Mouse (Mus musculus) monocyte, adult 5-6 weeks (primary cell): Measurements from ENCODE around the gene Itgb7. TPM values are rescaled to one million over a fixed set of nuclear protein-coding genes. Genes with fewer than 3 reads are reported as not detected.

Experiments used
- ATAC-seq: fragments of 153-309, 156-312 bp; replicated peaks from 2 replicates; pipeline ENCODE4 v1.8.0; 2017; ENCODE audit warnings: mild to moderate bottlenecking; ENCODE audit not compliant: low TSS enrichment, insufficient number of reproducible peaks, severe bottlenecking, poor library complexity, low FRiP score
- total RNA-seq: library from RNA; stranded (forward); fragments of 200-1000, 200-491, 200-594 nt; gene quantifications from 3 replicates; pipeline ENCODE4 v1.2.3, GENCODE M21; 2017

Gene Itgb7
- total RNA-seq = 533 to 618 TPM (median 601 TPM) in 3 replicates

DNA sequence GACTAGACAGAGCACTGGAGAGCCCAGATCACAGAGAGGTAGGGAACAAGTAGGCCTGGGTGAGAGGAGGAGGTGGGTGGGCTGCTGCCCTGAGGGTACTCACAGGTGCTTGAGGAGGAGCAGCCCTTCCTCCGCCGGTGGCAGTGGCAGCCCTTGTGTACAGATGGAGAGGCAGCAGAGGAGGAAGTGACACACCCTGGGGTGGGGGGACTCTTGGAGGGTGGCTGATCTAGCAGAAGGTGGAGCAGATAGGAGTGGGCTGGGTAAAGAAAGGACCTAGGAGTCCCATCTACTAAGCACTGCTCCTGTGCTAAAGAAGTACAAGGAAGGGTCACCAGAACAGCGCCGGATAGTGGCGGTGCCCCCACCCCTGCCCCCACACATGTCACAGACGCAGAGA lies at the start of gene Itgb7:
TSS of gene Itgb7 (minus strand) at position 197 of the 400 bp plus-strand sequence.
- ATAC-seq = peak; percentile 44

DNA sequence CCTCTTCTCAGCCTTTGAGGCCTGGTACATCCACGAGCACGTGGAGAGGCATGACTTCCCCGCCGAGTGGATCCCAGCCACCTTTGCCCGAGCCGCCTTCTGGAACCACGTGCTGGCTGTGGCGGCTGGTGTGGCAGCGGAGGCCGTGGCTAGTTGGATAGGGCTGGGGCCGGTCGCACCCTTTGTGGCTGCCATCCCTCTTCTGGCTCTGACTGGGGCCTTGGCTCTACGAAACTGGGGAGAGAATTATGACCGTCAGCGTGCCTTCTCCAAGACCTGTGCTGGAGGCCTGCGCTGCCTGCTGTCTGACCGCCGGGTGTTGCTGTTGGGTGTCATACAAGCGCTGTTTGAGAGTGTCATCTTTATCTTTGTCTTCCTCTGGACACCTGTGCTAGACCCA lies 48.9 kb upstream of the Itgb7 start:
- ATAC-seq = no peak

DNA sequence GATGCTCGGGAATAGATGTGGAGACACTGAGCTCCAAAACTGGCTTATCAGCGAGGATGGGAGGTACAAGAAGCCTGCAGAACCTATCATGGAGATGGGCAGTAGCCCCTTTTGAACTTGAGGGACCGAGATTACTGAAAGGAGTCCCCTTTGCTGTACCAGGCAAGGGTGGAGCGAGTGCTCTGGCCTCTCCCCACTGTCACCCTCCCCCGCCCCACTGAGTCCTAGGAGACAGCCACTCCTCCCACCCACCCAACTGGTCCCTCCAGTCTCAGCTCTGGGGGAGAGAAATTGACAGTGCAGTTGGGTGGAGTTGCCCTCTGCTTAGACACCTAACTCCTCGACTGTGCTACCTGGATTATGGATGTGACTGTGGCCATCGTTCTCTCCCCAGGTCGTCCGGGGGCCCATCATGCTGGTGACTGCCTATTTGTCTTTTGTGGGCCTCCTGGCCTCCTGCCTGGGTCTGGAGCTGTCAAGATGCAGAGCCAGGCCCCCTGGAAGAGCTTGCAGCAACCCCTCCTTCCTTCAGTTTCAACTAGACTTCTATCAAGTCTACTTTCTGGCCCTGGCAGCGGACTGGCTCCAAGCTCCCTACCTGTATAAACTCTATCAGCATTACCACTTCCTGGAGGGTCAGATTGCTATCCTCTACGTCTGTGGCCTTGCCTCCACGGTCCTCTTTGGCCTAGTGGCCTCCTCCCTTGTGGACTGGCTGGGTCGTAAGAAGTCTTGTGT lies 48.2 kb upstream of the Itgb7 start:
- ATAC-seq = peak; percentile 4; the same call in 1 of the 2 replicates

DNA sequence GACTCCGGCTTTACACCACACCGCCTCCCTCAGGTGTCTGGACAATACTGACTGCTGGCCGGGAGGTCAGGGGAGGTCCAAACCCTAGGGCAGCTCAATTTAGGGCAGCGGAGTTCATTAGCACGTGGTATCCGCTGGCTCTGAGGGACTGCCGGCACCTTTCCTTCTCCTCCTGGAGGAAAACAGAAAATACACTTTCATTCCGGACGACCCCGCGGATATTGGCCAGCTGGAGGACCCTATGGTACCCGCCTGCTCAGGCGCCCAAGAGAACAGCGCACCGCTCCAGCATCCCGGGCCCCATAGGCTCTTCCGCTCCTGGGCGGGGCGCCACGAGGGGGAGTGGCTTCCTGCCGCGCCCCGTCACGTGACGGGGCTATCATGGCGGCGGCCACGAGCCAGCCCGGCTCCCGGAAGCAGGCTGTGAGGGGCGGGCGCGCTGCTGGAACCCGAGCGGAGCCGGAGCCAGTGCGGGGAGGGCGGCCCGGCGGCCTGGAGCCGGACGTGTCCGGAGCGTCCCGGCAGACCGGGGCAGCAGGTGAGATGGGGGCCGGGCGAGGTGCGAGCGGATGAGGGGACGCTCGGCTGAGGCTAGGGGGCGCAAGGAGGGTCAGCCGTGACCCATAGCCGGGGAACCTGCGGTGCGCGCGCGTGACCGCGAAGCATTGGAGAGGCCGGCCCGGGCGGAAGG lies 47.5 kb upstream of the Itgb7 start, which contains the start of gene Mfsd5:
TSS of gene Mfsd5 (plus strand) at position 363 of the 691 bp plus-strand sequence.
- ATAC-seq = peak; percentile 79

DNA sequence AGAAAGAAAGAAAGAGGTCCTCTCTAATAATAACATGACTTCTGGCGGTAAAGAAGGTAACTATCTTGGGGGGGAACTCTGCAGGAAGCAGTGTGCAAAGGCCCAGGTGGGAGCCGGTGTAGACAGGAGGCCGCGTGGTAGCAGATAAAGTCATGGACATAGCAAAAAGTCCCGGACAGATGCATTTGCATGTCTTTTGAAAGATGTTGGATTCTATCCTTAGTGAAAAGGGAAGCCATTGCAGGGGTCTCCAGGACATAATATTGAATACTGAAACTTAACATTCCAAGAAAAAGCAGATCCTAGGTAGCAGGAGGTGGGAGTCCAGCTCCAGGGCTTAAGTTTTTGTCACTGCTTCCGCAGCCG lies 47.0 kb upstream of the Itgb7 start:
- no peak for ATAC-seq

DNA sequence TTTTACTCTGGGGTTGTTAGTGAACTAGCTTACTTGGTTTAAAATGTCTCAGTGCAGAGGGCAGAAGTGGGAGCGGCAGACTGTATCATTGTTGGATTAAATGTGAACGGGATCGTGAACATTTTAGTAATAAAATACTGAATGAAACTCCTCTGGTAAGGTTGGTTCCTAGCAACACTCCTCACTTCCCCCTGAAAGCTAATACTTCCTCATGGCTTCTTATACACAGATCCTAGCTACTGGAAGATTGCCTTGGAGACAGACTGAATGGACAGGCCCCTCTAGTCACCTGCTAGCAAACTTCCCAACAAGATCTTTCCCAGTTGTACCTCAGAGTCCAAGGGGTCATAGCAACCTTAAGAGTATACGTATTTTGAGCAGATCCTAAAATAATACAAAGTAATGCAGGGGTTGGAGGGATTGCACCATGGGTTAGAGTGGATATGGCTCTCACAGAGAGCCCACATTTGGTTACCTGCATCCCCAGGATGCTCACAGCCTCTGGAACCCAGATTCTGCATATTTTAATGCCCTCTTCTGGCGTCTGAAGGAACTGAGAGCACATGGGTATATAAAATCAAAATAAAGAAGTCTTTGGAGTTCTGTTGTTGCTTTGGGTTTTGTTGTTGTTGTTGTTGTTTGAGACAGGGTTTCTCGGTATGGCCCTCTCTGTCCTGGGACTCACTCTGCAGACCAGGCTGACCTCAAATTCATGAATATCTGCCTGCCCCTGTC lies 42.4 kb upstream of the Itgb7 start:
- ATAC-seq = no peak

DNA sequence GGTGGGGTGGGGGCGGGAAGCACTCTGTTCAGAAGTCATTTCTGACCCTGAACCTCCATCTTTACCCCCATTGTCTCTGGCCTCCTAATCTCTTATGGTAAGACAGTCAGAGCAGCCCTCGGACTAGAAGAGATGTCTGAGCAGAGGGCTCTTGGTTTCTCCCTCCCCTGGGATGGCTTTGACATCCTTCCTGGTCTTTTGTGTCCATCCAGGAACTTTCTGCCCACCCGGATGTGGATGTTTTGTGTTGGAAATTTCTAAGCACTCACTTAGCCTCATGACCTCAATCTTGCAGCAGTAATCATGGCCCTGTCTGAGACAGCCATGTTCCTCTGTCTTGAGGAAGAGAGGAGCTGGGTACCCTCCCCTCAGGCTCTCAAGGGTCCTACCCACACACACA lies 39.7 kb upstream of the Itgb7 start:
- no peak for ATAC-seq

DNA sequence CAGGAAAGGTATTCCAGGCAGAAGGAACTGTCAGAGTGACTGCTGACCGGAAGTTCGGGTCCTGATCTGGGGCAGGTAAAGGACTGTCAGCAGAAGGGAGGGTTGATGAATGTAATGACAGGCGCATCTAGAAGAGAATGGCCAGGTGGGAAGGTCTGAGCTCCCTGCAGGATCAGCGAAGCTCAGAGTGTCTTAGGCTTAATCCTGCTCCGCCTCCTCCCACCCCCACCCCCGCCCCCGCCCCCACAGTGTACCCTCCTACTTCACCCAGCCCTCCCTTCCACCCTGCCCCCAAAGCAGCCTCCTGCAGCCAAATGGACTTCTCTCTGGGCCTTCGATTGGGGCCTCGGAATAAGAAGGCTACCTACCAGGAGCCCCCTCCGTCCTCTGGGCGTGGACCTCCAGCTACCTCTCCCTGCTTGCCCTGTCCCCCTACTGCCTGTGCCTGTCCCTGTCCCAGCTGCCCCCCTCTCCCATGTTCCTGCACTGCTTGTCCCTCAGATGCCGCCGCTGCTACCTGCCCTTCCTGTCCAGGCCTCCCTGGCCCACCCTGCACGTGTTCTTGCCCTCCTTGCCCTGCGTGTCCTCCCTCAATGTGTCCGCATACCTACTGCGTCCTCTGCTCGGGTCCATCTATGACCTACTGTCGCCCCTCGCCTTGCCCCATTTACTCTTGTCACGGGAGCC lies 38.7 kb upstream of the Itgb7 start, which contains the start of gene Gm9918:
TSS of gene Gm9918 (plus strand) at position 290 of the 687 bp plus-strand sequence.
- ATAC-seq = no peak

DNA sequence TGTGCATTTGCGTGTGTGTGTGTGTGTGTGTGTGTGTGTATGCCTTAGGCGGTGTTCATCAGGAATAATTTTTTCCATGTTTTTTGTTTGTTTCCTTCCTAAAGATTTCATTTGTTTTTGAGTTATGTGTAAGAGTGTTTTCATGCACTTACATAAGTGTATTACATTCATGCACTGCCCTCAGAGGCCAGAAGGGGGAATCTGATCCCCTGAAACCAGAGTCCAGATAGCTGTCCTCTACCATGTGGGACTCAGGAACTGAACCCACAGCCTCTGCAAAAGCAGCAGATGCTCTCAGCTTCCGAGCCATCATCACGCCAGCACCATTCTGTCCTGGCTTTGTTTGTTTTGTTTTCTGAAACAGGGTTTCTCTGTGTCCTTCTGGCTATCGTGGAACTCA lies 33.8 kb upstream of the Itgb7 start:
- ATAC-seq = no peak

DNA sequence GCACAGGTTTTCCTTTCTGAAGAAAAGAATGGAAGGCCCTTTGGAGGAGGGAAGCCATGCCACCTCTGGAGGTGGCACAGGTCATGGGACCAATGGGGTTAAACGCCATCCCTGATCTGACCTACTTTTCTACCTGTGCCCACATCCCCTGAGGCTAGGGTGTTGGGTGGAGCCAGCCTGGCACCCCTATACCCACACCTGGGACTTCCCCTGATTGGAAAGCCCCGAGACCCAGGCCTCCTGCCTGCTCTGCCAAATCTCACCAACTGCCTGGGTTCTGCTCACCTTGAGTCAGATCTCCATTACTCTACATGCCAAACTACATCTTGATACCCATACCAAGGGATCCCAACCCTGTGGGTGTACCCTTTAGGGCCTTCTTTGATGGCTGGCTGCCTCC lies 31.3 kb upstream of the Itgb7 start:
- no peak for ATAC-seq

DNA sequence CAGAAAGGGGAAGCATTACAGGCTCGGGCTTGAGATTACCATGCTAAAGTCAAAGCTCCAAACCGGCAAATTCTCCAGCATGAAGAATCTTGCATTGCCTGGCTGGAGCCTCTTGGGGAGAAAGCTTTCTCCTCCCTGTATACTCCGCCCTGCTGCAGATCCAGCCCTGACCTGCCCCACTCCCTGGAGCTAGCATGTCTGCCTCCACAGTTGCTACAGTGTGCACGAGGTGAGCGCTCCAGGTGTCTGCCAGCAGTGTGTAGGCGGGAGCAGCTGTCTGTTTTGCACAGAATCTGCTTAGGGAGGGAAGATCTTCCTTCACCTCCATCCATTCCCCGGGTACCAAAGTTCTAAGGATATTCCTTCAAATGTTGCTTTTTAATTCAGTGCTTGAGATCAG lies 30.8 kb upstream of the Itgb7 start:
- no peak for ATAC-seq

DNA sequence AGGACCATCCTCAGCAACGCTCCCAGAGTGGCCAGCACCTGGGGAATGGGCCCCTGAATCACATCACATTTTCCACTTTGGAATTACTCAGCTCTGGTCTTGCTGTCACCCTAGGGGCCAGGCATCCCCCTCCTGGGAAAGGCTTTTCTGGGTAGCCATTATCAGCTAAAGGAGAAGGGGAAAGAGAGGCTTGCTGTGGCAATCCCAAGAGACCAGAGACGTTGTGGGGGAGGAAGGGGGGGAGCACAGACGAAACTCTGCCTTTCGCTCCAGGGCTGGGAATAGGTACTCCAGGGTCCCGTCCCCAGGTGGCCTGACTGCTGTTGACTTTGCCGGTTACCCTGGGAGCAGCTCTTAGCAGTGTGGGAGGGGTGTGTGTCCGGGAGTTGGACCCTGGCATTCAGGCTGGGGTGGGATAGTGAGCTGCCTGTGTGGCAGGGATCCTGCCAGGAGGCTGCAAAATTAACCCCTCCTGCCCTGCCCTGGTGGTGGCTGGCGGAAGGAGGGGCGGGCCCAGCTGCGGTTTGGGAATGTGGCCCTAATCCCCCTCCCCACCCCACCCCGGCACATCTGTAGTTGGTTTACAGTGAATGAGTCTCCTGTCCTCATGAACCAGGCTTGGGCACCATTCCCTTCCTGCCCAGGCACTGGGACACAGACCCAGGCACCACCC lies 27.0 kb upstream of the Itgb7 start:
- no peak for ATAC-seq

DNA sequence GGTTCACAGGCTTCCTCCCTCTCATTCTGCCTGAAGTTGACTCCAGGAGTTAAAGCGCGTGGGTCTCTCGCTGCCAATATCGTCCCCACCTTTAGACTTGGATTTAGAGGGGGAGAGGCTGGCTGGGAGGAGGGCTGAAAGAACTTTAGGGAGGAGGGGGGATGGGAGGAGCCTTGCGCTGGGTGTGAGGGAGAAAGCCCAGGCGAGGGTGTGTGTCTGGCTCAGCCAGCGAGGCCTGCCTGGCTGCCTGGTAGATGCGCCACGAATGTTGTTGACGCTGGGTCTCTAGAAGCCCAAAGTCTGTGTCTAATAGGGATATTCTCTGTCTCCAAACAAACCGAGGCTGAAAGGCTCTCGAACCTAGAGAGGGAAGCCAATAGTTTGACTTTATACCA lies 26.3 kb upstream of the Itgb7 start:
- ATAC-seq = no peak

DNA sequence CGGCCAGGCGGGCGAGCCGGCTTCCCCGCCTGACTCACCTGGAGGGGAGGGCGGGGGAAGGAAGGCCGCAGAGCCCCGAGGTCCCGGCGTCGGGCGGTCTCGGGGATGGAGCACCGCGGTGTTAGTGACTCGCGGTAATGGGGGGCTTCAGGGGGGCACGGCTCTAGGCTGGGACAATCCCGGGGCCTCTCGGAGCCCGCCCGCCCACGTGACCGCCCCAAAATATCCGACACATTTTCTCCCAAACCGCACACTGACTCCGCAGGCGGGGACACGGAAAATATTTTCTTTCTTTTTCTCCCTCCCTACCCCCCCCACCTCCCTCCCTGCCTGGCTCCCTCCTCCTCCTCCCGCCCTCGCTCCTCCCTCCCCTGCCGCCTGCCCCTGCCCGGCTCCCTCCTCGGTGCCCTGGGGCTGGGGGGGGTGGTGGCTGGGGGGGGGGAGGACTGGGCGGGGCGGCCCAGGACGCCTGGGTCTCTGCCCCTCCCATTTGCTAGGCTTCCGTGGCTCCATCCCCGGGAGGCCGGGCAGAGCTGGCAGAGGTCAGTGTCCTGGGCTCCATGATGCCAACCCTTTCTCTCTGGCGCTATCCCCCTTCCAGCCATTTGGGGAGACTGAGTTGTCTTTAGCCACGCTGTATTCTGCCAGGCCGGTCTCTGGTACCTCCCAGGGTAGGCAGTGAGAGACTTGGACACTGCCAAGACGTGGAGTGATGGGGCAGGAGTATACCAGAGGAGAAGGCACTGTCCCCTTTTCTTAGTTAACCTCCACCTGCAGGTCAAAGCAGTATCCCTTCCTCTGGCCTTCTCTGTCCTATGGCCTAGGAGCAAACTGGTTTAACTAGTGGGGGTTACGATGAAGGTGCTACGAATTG lies 25.7 kb upstream of the Itgb7 start, which contains the start of gene Rarg:
TSS of gene Rarg (minus strand) at position 316 of the 874 bp plus-strand sequence.
- no peak for ATAC-seq

DNA sequence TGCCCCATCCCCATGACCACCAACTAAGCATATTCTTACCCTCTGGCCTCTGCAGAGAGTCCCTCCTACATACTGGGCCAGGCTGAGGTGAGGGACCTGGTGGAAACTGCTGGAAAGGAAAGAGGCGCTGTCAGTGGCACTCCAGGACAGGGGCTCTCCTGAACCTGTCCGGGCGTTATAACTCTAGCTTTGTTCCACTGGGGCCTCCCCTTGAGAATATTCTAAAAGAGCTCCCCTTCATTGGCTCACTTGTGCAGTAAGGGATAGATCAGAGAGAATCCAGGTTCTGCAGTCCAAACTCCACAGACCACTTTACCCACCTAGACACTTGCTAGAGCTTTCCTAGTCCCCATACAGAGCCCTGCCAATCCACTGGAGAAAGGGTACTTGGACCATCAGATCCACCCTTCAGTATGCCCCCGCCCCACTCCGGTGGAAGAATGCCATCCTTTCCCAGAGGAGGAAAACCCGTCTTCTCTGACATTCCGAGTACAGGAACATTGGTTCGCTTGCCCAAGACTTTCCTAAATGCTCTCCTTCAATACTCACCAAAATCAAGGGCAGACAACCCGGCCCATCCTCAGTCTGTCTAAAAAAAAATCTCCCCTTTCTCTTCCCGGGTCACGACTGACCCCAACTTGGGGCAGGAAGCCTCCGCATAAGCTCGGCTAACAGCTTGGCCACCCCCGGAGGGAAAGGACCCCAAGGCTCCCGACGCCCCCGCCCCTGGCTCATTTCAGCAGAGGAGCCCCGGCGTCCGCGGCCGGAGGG lies 24.9 kb upstream of the Itgb7 start:
- ATAC-seq = no peak

DNA sequence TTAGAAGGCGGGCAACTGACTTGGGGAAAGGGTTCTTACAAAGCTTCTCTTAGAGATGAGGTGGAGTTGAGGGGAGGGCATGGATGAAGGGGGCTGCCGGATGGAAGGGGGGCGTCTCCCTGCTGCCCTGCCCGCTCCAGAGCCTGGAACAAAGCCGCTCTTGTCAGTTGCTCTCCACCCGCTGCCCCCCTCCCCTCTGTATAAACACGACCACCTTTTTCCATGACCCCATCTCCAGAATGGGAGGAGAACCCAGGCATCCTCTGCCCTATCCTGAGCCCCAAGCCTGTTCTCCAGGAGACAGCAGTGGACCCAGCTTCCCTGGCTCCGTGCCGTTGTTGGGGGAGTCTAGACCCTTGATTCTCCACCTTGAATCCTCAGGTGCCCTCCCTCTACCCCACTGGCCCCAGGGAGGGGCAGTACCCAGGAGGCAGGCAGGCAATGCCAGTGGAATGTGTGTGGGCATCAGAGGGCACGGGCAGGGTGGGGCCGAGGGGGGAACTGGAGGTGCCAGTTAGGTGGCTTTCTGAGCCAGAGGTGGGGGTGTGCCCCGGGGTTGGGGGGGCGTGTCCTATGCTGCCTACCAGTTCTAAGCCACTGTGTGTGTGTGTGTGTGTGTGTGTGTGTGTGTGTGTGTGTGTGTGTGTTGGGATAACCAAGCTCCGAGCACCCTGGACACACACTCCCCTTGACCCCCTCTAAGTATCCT lies 24.0 kb upstream of the Itgb7 start:
- no peak for ATAC-seq
